Mouse (Mus musculus): Measurements from ENCODE around the gene Dcaf1.

DNA sequence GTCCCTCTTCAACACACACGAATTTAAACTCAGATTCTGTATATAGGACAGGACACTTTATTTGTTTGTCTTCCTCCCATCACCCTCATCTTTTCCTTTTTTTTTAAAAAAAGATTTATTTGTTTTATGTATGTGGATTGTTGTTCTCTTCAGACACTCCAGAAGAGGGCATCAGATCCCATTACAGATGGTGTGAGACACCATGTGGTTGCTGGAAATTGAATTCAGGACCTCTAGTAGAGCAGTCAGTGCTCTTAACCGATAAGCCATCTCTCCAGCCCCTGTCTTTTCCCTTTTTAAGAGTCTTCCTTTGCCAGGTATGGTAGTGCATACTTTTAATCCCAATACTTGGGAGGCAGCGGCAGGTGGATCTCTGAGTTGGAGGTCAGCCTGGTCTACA is 35.0 kb downstream of the Dcaf1 start:
- no peak for TF ChIP-seq TAL1 (IDR thresholded peaks at IDR 0.05; ENCODE audit: low read length)
- no peak for TF ChIP-seq EP300 (IDR thresholded peaks at IDR 0.05; ENCODE audit: low read depth in 1 of 2, low read length in 2 of 2)

Measured in MEL (cell line).